Mouse (Mus musculus) cortical plate, adult 2 months (tissue): ENCODE data around the gene Tsc1.

Source experiments
- CTCF ChIP-seq: fragments of 200-500 bp; IDR thresholded peaks from 2 replicates; pipeline ENCODE4 v1.5.1; 2011; ENCODE audit warnings: mild to moderate bottlenecking, control low read depth, low read length; ENCODE audit not compliant: insufficient read depth; ENCODE audit errors: extremely low read depth
- POLR2A ChIP-seq: fragments of 200-500 bp; IDR thresholded peaks from 2 replicates; pipeline ENCODE4 v1.6.1; 2011; ENCODE audit warnings: mild to moderate bottlenecking, low read length, control low read depth; ENCODE audit not compliant: insufficient read depth; ENCODE audit errors: extremely low read depth

- TF ChIP-seq CTCF, result no peak
- no peak for TF ChIP-seq POLR2A
These were observed 29.6 kb upstream of the Tsc1 start for GRCm38 (mm10) chr2:28611407-28611787.
